Mouse (Mus musculus): ENCODE results near the gene Gpx6.

Gpx6 gene

DNA sequence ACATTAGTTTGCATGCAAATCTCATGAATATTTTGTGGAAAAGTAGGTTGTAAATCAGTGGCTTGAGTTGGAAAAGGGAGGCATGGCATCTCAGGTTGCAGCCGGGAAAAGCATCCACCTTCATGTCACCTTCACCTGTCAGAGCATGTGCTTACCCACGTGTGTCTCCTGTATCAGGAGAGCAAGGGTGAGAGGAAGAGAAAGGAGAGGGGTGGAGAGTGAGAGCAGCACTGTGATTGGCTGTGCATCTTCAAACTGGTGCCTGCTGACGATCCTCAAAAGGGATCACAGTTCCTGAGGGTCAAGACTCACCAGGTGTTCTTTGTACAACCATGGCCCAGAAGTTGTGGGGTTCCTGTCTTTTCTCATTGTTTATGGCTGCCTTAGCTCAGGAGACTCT, at the start of gene Gpx6:
Gene Gpx6 (plus strand): TSS at position 200 of the 400 bp plus-strand sequence.
- no peak for DNase-seq (ENCODE audit: low spot score in 2 of 2)

DNA sequence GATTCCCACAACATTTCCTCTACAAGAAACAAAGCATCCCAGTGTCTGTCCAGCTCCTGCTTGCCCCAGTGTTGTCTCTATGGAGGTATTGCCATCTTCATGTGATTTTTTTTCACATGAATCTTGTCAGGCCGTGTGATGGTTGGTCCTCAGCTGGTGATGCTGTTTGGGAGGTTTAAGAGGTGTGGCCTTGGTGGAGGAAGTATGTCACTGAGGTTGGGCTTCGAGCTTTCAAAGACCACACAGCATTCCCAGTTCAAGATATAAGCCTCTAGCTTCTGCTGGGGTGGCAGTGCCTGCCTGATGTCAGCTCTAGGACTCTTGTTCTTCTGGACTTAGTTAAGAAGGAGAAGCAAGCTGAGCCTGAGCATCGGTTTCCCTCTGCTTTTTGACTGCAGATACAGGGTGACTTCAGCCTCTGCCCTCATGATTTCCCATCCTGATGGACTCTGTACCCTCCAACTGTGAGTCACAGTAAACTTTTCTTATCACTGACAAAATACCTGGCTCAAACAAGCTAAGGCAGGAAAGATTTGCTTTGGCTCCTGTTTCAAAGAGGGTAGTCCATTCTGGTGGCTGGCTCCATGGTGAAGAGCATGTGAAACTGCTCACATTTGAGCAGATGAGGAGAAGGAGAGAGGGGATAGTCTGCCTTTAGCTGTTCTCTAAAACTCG, 49.0 kb upstream of the Gpx6 start:
- DNase-seq (ENCODE audit: low spot score in 2 of 2), result no peak

DNA sequence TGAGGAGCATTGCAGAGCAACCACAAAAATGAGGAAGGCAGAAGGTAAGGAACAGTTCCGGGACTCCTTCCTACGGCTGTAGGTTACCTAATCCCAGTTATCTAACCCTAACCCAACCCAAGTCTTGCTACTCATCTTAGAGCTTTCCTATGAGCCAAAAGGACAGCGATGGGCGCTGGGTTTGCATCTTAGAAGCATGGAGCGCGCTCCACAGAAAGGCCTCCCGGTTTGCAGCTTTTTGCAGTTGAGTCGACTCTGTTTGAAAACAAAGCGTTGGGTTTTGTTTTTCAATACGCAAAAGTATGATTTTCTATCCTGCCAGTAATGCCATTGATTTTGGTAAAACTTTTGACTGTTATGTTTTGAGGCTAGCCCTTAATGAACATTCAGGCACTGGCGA, 48.0 kb upstream of the Gpx6 start:
- DNase-seq (ENCODE audit: low spot score in 2 of 2), result no peak

DNA sequence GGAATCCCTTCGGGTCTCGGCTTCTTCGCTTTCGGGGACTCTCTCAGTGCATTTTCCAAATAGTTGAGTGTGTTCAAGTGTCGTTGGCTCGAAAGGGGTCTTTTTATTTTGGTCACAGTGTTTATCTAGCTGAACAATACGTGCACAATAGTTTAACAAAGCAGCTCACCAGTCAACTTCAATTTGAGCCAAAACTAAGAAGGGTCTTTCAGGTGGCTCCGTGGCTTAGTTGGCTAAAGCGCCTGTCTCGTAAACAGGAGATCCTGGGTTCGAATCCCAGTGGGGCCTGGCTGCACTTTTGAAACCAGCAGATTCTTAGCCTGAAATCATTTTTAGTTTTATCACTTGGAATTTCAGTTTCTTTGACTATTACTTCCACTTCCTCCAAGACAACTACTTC, 47.6 kb upstream of the Gpx6 start:
- DNase-seq (ENCODE audit: low spot score in 2 of 2), result peak in 1 of 2 experiments; percentile 47

DNA sequence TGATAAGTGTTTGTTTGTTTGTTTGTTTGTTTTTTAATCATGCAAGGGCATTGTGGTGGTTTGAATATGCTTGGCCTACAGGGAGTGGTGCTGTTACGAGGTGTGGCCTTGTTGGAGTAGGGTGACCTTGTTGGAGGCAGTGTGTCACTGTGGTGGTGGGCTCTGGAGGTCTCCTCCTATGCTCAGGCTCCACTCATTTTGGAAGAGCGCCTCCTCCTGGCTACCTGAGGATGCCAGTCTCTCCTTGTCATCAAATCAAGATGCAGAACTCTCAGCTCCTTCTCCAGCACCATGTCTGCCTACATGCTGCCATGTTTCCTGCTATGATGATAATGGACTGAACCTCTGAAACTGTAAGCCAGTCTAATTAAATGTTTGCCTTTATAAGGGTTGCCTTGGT, 46.2 kb upstream of the Gpx6 start:
- DNase-seq (ENCODE audit: low spot score in 2 of 2), result no peak

DNA sequence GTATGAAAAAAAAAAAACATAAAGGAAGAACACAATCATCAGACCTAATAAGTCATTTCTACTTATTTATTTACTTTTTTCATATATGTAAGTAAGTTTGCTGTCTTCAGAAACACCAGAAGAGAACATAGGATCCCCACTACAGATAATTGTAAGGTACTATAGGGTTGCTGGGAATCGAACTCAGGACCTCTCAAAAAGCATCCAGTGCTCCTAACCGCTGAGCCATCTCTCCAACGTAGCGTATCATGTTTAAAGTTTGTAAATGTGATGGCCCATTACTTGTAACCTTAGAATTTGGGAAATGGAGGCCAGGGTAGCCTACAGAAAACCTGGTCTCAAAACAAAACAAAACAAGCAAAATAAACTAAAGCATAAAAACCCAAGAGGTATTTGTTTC, 44.4 kb upstream of the Gpx6 start:
- no peak for DNase-seq (ENCODE audit: low spot score in 2 of 2)

DNA sequence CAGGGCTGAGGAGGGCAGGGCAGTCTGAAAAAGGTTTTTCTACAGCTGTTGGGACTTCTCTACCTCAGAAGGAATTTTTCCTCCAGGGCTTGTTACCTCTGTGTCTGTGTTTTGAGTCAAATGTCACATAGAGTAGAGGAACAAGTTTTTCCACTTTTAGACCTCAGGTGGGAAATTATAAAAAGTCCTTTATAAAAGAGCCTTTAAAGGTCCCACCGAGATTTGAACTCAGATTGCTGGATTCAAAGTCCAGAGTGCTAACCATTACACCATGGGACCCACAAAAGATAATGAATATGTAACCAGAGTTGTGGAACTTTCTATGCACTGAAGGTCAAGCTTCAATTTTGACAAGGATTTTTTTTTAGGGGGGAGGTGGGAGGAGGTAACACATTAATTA, 43.7 kb upstream of the Gpx6 start:
- DNase-seq (ENCODE audit: low spot score in 2 of 2), result no peak

DNA sequence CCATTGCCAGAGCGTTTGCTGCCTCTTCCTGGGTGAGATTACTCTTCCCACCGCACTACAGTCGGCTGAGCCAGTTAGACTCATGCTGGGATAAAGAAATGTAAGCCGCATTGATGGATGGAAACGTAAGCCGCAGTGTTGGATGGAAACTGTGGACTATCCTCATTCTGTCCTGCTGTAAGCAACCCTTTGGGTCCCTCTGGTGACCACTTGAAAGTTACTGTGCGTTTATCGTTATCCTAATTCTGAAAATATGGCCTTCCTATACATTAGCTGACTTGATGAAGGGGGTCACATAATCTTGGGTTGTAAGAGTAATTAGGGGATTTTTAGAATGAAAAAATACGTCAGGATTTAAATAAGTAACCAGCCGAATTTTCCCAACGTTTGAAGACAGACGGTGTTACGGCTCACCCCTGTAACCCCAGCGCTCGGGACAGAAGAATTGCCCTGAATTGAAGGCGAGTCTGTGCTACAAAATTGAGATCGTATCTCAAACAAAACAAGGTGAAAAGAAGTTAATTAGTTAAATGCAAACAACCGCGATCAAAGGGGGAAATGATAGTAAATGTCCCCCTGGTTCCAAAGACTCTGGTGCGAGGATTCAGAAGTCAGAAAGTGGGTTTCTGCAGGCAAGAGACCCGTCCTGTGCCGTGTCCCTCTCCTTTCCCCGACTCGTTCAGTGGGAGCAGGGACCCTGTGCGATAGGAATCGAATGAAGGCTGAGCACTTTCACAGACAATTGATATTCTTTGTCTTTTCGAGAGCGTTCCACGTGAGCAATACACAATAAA, 36.7 kb upstream of the Gpx6 start:
- peak in 1 of 2 experiments; percentile 43 for DNase-seq (ENCODE audit: low spot score in 2 of 2)

DNA sequence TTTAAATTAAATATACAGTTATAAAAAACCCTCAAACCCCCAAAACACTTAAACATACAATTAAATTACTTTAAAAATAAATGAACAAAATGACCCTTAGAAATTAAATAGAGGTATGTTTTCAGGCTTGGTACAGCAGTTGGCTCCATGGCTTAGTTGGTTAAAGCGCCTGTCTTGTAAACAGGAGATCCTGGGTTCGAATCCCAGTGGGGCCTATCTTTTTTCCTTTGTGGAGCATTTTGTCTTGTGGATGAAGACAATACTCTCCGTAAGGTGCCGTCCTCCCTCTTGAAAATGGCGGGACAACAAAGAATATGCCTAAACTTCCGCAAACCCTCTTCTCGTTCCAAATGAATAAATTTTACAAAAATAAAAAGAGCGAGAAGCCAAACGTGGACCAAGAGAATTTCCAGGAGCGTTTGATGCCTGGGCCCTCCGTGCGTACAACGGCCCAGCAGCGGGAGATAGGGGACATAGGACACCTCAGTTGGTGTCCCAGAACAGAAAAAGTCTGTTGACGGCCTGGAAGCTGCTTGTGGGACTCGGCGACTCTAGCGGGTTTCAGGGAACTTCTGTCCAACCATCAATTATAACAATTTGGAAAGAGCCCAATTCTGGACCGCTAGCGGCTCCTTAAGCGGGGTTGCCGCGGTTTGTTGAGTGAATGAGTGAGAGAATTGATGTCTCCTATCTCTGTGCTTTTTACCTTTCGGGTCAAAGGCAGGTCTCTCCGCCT, 35.9 kb upstream of the Gpx6 start:
- DNase-seq (ENCODE audit: low spot score in 2 of 2), result peak in 1 of 2 experiments; percentile 93

DNA sequence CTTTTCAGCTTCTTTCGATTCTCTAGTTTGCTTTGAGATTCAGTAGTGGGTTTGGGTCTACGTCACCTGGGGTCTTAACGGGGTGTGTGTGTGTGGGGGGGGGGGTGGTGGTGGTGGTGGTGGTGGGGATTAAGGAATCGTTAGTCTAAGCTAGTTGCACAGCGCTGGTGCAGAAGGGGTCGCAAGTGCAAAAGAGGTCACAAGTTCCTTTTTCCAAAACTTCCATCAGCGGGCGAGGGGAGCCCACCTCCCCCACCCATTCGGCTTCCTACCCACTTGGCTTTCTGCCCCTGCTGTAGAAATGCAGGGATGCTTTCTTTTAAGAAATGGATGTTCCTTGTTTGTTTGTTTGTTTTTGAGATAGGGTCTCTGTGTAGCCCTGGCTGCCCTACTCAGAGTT, 35.4 kb upstream of the Gpx6 start:
- DNase-seq (ENCODE audit: low spot score in 2 of 2), result no peak

DNA sequence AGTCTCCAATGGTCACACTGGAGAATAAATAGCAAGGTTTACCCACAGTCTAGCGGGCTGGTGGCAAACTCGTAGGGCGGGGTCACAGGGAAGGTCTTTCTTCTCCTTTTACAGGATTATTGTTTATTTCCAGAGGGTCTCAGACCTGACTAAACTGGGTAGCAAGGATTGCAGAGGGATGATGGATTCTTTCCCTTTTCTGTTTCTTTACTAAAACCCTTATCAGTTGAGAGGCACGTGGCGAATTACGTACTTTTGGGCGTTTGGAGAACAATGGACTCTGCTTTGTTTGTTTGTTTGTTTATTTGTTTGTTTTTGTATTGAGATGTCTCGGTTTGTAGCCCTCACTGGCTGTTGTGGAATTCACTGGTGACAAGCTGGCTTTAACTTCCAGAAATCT, 32.8 kb upstream of the Gpx6 start:
- DNase-seq (ENCODE audit: low spot score in 2 of 2), result no peak

DNA sequence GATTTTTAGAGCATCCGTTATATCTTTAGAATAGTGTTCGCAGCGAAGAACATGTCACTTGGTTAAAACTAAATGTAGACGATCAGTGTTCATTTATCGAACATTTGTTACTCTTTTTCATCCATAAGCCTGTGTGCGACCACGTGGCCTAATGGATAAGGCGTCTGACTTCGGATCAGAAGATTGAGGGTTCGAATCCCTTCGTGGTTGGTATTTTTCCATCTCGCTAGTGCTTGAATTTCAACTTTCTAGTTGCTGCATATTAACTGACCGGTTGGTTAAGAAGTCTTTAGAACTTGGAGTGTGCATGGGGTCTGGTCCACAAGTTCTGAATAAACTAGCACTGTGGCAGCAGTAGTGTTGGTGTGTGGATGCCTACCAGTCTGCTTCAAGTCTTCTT, 32.4 kb upstream of the Gpx6 start:
- DNase-seq (ENCODE audit: low spot score in 2 of 2), result peak; percentile 56 to 93

DNA sequence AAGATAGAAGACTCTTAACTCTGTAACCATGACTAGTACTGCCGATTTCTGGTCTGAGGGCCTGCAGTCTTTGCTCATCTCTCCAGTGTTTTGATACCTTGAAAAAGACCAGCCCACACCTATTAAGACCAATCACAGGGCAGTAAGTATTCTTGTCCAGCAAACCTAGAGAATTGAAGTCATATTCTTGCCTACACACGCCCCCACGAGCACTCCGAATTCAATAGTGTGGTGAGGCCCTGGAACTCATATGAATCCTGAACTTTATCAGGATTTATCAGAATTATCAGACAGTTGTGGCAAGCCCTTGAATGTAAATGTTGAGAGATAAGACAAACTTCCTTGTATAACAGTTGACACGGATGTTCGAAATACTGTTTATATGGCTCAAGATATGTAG, 19.3 kb upstream of the Gpx6 start, which contains the start of gene Gpx5:
Gene Gpx5 (minus strand): TSS at position 101 of the 400 bp plus-strand sequence.
- no peak for DNase-seq (ENCODE audit: low spot score in 2 of 2)

DNA sequence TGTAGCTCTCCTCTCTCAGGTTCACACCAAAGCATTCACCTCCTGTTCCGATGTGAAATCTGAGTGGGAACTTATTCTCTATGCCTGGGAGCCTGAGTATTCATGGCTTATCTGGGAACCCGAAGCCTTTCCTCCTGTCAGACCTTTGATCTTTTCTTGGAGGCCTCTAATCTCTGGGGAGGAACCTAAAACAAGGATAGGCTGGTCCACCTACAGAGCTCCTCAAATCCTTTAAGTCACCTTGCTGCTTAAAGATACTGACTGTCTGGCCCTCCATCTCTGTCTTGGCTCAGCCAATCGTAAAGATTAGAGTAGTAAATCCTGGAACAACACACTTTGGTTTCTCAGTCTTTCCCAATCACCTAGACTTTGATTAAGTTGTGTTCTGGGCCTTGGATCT, 13.4 kb upstream of the Gpx6 start:
- no peak for DNase-seq (ENCODE audit: low spot score in 2 of 2)

DNA sequence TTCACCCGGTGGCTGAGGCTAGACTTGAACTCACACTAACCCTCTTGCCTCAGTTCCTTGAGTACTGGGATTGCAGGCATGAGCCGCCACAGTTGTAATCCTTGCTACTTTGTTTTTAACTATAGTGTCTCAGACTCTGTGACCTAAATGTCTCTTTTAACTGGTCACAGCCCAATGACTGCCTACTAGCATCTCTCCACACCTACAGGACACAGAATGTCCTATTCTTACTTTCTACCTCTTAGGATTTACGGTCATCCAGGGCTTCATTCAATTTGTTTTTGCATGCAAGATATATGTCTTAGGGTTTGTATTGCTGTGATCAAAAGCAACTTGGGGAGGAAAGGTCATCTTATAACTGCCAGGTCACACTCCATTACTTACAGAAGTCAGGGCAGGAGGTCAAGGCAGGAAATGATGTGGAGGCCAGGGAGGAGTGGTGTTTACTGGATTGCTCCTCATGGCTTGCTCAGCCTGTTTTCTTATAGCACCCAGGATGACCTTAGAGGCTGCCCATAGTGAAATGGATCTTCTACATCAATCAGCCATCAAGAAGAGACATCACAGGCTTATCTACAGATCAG, 7.3 kb upstream of the Gpx6 start:
- DNase-seq (ENCODE audit: low spot score in 2 of 2), result no peak

DNA sequence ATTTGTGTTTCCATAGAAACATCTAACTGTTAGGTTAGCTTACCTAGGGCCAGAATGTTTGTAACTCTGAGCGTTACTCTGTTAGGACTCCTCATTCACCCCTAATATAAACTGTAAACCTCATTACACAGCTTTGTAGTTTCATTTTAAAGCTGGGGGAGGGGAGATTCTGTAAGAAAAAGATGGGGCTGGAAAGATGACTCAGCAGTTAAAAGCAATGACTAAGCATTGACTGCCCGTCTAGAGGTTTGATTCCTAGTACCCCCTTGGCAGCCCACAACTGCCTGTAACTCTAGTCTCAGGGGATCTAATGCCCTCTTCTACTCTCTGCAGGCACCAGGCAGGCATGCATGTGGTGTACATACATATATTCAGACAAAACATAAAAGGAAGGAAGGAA, 2.1 kb upstream of the Gpx6 start:
- DNase-seq (ENCODE audit: low spot score in 2 of 2), result no peak

DNA sequence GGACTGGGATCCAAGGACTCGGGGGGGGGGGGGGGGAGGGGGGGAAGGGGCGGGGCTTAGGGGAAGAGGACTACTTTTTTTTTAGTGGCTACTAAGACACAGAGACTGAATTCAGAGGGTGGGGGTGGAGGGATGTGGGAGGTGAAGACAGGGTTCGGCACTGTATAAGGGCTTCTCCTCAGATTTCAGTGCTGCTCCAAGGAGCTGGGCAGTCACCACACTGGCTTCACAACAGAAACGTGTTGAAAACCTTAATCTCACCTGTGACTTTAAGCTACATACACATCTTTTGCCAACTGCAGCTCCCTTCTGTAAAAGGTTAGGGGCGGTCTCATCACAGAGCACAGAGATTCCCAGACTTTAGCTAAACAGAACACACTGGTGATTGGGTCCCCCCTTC, 929 bp downstream of the Gpx6 start:
- no peak for DNase-seq (ENCODE audit: low spot score in 2 of 2)

DNA sequence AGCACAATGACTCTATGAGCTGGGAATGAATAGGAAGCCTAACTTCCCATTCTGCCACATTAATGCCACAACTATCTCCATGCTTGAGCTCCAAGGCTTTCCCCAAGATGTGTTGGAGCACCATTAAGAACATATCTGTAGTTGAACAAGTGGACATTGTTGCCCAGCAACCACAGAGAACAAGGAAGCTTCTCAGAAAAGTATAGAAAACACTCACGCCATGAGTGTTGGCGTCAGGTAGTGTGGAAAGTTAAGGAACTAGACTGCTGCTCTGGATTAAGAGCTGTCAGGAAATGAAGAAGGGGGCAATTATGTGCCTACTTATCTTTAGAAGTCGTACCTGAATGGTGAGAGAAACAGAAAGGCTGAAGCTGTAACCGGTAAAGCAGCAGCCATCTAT, 2.0 kb downstream of the Gpx6 start:
- no peak for DNase-seq (ENCODE audit: low spot score in 2 of 2)

DNA sequence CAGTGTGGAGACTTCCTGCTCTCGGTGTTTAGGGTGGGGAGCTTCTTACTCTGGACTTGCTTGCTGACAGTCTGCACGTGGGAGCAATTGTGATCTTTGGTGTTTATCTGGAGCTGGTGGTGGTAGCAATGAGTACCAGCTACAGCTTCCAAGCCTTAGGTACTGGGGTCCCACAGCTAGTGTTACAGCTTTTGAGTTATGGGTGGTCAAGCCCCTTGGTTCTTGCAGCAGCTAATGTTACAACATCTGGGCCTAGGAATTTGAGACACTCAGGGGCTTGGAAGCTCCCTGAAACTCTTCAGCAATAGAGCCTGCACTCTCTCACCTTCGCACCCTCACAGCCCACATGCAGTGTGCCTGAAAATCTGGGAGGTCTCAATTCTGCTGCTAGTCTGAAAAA, 8.3 kb downstream of the Gpx6 start:
- no peak for DNase-seq (ENCODE audit: low spot score in 2 of 2)

DNA sequence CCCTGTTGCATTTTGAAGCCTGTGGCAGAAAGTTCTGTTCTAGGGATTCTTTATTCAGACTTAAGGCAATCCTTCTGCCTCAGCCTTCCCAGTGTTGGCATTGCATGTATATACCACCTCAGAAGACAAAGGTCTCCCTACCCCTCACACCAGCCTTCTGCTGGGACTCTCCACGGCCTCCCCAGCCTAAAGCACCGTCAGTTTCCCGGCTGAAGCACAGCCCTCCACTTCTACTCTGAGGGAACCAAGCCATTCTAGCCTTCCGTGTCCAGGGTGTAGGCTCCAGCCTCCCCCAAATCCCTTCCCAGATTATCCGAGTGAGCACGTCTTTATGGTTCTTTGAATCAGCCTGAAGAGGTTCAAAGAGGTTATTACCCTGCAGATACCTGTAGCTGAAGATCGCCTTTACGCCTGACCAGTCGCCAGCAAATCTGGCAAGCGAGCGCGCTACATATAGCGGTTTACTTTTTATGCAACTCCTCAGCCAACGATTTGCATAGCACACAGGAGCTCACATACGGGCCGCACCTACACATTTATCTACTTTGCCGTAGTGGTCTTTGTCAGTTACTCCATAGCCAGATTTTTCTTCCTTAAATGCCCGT, 10.1 kb downstream of the Gpx6 start:
- no peak for DNase-seq (ENCODE audit: low spot score in 2 of 2)

DNA sequence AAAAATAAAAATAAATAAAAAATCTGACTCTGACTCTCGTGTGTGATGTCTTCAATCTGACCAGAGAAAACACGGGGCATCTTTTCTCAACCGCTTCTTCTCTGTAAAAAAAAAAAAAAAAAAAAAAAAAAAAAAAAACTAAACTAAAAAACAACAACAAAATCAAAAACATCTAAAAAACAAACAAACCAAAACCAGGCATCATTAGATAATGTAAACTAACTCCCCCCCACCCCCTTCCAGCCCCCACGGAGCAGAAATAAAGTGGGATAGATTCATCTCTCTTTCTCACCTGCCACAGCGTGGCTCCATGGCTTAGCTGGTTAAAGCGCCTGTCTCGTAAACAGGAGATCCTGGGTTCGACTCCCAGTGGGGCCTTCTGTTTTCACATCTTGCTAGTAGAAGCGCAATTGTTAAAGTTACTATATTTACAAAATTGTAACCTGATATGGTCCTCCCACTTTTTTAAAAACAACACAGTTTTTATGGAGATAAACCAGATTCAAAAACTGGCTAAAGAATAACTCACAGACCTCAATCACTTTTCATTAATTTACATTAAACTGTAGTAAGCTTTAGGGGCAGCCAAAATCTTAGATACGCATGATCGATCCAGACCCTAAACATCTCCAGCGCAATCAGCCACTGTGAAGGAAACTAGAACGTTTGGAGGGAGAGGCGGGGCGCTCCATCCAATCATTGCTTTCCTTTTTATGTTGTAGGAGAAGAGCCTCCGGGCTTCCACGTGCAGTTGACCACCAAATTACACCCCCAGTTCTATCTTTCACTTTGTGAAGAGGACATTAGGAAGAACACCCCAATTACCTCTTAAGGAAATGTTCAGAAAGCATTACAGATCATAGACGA, 10.8 kb downstream of the Gpx6 start:
- peak in 1 of 2 experiments; percentile 56 for DNase-seq (ENCODE audit: low spot score in 2 of 2)
